Mouse (Mus musculus) cerebellum, postnatal 10 days (tissue): ENCODE measurements around the gene Mtus2.
A peak's percentile ranks its signal among the peaks of the same experiment; 100 is the strongest.
"Not testable (repeated sequence)": the region's sequence is repeated elsewhere in the genome, so short reads cannot be mapped to it uniquely, and the experiment has no call there.

Experiments used
- DNase-seq, 2 experiments: peaks; one replicate each; pipeline ENCODE4 v3.0.0; 2021; ENCODE audit warnings: mixed read lengths in 2 of 2

Mtus2 gene

GRCm38 (mm10) chr5:148130691-148131457, 173.8 kb downstream of the Mtus2 start:
- peak; percentile 30 to 33 for DNase-seq

GRCm38 (mm10) chr5:148131458-148132131, 174.5 kb downstream of the Mtus2 start:
- peak in 1 of 2 experiments; percentile 28 for DNase-seq

DNA sequence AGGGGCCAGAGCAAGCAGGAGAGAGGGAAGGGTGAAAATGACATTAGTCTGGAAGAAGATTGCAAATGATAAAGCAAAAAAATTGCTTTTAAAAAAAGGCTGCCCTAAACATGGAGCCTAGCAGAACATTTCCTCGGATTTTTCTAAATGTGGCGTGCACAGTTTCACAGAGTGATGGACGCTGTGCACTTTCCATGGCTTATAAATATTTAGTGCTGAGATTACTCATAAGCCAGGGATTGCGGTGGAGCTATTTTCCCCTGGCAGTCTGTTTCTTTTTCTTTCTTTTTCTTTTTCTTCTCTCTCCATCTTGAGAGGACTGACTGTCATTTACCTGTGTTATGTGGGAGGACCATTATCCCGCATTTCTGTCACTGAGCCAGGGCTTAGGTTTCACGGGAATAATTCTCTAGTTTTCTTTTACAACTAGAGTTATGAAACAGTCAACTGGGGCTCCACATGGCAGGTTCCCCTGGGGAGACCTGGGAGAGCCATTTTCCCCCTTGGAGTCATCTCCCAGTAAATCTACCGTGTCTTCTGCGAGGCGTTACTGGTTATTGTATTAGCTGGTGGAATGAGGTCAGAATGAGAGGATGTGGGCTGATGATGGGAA, 176.4 kb downstream of the Mtus2 start:
- no peak for DNase-seq

DNA sequence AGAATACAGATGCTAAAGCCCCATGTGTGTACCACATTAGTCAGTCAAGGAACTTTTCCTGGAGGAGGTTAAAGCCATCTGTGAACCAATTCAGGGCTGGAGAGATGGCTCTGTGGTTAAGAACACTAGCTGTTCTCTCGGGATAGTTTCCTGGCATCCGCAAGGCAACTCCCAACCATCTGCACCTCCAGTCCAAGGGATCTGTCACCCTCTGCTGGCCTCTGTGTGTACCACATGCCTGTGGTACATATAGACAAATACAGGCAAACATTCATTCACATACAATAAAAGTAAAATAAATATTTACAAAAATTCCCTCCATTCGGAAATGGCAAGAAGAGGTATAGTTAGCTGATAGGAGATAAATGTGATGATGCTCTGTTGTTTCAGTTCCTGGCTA, 184.5 kb downstream of the Mtus2 start:
- DNase-seq, result peak; percentile 24 to 31

- peak; percentile 39 to 46 for DNase-seq
Observed at GRCm38 (mm10) chr5:148146200-148146823, 189.2 kb downstream of the Mtus2 start.

DNA sequence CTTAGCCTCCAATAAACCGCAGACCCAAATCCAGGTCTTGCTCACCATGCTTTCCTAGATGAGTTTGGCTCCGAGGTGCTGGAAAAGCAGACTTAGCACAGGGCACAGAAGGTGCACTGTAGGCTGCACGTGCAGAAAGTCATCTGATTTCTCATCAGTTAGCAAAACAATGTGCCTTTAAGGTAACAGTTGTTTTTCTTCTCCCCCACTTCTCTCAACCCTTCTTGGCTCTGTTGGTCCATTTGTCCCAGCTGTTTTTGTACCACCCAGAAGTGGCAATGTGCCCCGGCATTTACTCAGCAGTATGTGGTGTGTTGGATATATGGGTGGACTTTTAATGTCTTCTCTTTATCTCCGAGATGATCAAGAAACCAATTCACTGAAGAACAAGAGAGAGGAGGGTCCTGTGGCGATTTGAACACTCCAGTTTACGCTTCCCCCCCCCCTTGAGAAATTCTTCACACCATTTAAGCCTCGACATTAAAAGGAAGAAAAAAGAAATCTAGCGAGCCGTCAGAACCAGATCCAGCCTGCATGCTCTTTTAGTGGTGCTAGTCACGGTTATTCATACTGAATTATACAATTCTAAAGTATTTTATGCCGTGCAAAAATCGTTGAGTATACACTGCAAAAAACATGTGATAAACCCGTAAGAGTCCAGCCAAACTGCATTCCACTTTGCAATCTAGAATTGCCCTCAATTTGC, 194.9 kb downstream of the Mtus2 start:
- DNase-seq, result peak in 1 of 2 experiments; percentile 34

DNA sequence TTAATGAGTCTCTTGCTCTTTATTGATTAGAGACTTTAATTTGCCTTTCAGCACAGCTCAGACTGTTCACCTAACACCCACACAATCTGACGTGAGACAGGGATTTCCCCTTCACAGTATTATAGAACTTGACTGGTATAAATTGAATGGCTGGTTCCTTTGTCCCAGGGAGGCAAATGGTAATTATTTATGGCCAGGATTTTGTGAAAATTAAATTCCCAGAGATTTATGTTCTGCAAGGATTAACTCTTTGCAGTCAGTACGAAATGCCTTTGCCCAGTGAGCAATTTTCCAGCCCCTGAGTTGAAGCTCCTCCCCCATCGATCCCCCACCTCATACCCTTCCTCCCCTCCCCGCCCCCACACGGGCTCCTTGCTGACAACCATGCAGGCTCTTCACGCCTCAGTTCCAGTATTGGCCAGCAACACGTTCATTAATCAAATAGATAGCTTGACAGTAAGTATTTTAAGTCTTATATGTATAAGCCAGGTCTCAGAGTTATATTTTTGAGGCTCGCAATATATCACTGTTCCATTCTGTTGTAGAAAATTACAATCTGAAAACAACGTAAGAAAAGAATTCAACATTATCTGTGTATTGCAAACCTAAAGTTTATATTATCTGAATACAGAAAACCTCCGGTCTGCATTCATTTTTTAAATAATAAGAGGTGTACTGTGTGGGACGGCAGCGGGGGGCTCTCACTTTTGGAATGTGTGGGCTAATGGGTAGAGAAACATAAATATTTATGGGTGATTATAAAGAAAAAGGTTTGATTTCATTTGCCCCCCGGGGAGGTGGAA, 195.7 kb downstream of the Mtus2 start:
- DNase-seq, result peak; percentile 62 to 78

DNA sequence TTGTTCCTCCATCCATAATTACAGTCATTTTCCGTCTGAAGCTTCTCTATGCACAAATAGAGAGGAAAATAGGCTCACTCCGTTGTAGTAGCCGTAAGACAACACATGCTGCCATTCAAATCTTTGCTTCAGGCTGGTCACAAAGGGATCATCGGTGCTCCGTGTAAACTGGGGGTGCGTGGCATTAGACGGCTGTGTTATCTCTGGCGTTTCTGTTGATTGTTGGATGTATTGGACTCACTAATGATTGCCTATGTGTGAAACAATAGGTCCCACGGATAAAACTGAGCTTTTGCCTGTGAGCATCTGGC, 196.2 kb downstream of the Mtus2 start:
- DNase-seq, result no peak

GRCm38 (mm10) chr5:148154727-148155126, 197.6 kb downstream of the Mtus2 start:
- no peak for DNase-seq

DNA sequence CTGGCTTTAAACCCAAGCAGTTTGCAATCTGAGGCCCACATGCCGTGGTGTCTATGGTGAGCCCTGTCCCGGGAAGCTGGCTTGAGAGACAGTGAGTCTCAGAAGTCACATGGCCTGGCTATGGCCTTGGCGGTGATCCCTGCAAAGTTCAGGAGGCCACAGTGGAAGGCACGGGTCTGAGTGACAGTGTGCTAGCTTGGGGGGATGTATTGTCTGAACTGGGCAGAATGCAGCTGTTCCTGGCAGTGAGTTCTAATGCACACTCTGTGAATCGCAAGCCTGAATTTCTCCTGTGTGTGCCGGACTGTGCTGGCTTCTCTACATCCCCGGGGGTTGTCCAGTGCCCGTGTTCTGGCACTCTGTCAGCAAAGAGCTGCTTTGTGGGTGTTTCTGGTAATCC, 202.2 kb downstream of the Mtus2 start:
- peak; percentile 18 to 30 for DNase-seq

DNA sequence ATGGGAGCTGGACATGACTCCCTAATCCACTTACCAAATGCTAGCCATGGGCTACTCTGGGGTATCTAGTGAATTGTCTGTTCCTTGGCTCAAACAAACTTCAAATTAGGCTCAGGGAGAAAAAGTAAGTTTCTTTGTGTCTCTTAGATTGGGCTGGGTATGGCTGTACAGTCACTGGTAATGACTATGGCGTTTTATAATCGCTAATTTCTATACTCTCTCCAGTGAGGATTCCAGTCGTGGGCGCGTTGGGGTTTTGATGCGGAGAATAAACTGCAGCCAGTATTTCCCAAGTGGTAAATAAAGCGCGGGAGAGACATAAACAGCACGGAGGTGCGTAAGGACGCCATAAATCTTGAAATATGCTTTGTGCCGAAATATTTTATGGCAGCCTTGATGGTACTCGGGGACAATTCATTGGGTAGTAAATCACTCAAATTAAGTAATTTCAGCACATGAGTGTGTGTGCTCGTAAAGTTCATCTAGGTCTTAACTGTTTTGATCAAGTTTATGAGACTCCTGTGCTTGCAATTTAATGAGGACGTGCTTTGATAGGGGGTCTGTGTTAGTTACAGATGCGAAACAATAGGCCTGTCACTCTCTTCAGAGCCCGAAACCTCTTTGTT, 203.5 kb downstream of the Mtus2 start:
- DNase-seq, result no peak

GRCm38 (mm10) chr5:148165111-148165510, 208.0 kb downstream of the Mtus2 start:
- no peak for DNase-seq

DNA sequence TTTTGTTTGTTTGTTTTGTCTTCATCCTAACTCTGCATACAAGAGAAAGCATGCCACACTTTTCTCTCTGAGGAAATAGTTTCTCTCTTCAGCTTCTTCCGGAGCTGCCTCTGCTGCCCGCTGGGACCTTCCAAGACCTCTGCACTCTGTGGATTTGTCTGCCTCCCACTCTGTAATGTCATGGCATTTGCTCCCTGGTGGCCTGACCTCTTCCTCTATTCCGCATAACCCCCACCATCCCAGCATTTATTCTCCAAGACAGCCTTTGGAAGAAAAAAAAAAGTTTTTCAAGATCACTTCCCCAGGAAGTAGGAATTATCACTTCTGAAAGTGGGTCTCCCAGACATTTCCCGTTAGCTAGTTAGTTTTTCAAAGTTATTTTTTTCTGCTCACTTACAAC, 218.0 kb downstream of the Mtus2 start:
- DNase-seq, result no peak

DNA sequence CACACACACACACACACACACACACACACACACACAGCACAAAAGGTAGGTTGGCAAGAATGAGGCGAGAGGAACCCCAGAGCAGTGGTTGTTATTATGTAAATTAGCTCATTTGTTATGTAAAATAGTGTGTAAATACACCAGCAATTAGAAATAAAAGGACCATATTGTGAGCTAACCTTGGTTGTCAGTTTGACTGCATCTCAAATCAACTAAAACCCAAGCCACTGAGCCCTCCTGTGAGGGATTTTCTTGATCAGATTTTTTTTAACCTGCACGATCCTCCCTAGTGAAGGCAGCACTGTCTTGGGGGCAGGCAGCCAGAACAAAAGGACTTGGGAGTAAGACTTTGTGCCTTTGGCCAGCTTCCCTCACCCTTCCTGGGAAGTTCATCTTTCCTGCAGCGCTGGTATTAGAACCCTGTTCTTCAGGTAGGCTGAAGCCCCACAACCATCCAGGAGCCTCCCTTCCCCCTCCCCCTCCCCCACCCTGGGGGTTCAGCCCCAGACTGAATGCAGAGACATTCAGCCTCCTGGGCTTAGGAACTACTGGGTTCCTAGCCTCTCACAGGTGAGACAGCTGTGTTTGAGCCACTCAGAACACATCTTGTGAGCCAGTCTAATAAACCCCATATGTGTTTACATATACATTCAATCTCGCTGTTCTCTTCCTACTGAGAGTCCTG, 218.8 kb downstream of the Mtus2 start:
- no peak for DNase-seq

DNA sequence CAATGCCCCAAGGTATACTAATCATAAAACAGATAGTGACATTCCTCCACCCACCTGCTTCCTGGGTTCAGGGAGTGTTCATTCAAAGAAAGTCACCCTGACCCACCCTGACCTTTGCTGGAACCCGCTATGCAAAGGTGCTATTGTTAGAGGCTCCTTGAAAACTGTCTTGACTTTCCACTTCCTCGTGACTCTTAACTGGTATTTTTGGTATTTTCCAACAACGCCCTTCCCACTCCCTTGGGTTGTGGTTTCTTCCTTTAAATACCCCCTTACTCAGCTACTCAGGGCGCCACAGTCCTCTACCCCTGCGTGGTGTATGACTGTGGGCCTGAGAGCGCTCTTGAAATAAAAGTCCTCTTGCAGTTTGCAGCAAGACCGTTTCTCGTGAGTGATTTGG, 219.4 kb downstream of the Mtus2 start:
- DNase-seq, result not testable (repeated sequence)

GRCm38 (mm10) chr5:148179231-148179630, 222.1 kb downstream of the Mtus2 start:
- DNase-seq, result peak; percentile 47 to 63

- DNase-seq, result peak; percentile 40 to 53
Observed at GRCm38 (mm10) chr5:148180590-148181307, 223.6 kb downstream of the Mtus2 start.

DNA sequence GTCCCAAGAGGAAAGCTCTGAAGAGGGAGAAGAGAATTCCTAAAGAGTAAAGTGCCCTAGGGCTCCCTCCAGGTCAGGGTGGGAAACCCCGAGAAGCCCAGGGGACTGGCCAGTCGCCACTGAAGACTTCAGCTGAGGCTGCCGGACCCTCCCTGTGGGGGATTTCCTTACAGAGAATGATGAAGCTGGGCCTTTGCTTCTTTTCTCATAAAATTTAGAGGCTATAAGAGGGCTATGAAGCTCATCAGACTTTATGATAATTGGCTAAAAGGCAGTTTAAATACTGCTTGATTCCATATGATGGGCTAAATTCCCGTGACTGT, 224.1 kb downstream of the Mtus2 start:
- peak in 1 of 2 experiments; percentile 18 for DNase-seq

GRCm38 (mm10) chr5:148181901-148182300, 224.8 kb downstream of the Mtus2 start:
- peak; percentile 43 to 66 for DNase-seq

DNA sequence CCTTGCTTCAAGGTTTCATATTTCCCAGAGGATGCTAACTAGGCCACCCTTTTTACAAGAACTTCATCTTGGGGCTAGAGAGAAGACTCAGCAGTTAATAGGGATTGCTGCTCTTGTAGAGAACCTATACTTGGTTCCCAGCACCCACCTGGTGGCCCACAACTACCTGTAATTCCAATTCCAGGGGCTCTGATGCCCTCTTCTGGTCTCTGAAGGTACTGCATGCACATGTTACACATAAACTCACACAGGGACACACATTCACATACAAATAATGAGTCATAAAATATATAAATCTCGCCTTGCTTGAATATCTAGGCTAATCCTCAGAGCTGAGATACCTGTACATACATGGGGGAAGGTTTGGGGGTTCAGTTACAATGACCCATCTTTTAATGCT, 228.8 kb downstream of the Mtus2 start:
- no peak for DNase-seq
